Mouse (Mus musculus) ES-E14 (cell line): Measurements from ENCODE around the gene Tnrc6c. TPM values are rescaled to one million over a fixed set of nuclear protein-coding genes. Genes with fewer than 3 reads are reported as not detected.

ENCODE experiments used
- DNase-seq: peaks from one replicate; pipeline ENCODE4 v3.0.0-alpha.2; 2013; ENCODE audit warnings: low read depth, low spot score
- H3K27ac ChIP-seq: 2 replicates; pipeline ENCODE4 v1.5.1; 2012; ENCODE audit warnings: low read depth, mild to moderate bottlenecking, low read length, moderate library complexity, mixed read lengths; ENCODE audit not compliant: poor library complexity, insufficient read depth, severe bottlenecking
- H3K36me3 ChIP-seq: 2 replicates; pipeline ENCODE4 v1.6.1; 2012; ENCODE audit warnings: mild to moderate bottlenecking, low read length, moderate library complexity, mixed read lengths; ENCODE audit not compliant: control insufficient read depth, poor library complexity, insufficient read depth, severe bottlenecking
- H3K4me1 ChIP-seq, 2 experiments: fragments of 150-350 bp in 1 of 2; sonication (generic) in 1 of 2; 2 replicates each; pipeline ENCODE4 v1.6.1; 2012; ENCODE audit warnings: low read length in 2 of 2, mild to moderate bottlenecking in 1 of 2, mixed read lengths in 1 of 2; ENCODE audit not compliant: control insufficient read depth in 2 of 2, insufficient read depth in 2 of 2, poor library complexity in 1 of 2
- H3K4me3 ChIP-seq, 2 experiments: fragments of 150-350 bp in 1 of 2; sonication (generic) in 1 of 2; 2 replicates each; pipeline ENCODE4 v1.5.1; 2012; ENCODE audit warnings: low read length in 2 of 2, low read depth in 1 of 2, mild to moderate bottlenecking in 1 of 2, mixed read lengths in 1 of 2; ENCODE audit not compliant: insufficient read depth in 1 of 2, poor library complexity in 1 of 2, severe bottlenecking in 1 of 2
- H3K9ac ChIP-seq: 2 replicates; pipeline ENCODE4 v1.6.1; 2012; ENCODE audit warnings: low read depth, mild to moderate bottlenecking, low read length, mixed read lengths; ENCODE audit not compliant: poor library complexity, insufficient read depth, severe bottlenecking
- H3K9me3 ChIP-seq: fragments of 150-350 bp; sonication (generic); 2 replicates; pipeline ENCODE4 v1.6.1; 2012; ENCODE audit warnings: low read depth, mild to moderate bottlenecking, low read length; ENCODE audit not compliant: control insufficient read depth, insufficient read depth
- CHD2 ChIP-seq: IDR thresholded peaks from 2 replicates; pipeline ENCODE4 v1.6.1; 2014; ENCODE audit warnings: mild to moderate bottlenecking, low read depth, low read length, inconsistent platforms
- HCFC1 ChIP-seq: IDR thresholded peaks from 2 replicates; pipeline ENCODE4 v1.6.1; 2012; ENCODE audit warnings: low read length, inconsistent platforms, borderline replicate concordance; ENCODE audit not compliant: insufficient read depth
- MAFK ChIP-seq: IDR thresholded peaks from 2 replicates; pipeline ENCODE4 v1.6.1; 2014; ENCODE audit warnings: mild to moderate bottlenecking, low read depth, low read length, inconsistent platforms; ENCODE audit not compliant: insufficient read depth
- ZC3H11A ChIP-seq: IDR thresholded peaks from 2 replicates; pipeline ENCODE4 v1.6.1; 2012; ENCODE audit warnings: low read depth, mild to moderate bottlenecking, inconsistent platforms, low read length, borderline replicate concordance
- ZNF384 ChIP-seq: IDR thresholded peaks from 2 replicates; pipeline ENCODE4 v1.6.1; 2012; ENCODE audit warnings: low read depth, low read length, inconsistent platforms
- in situ Hi-C, 2 experiments: fragments of 600-800 bp; cut with MboI; formaldehyde crosslinking; loops; one replicate each; pipeline ENCODE4 v1.15.1; 2025; ENCODE audit warnings: low sequenced_read_pairs in 2 of 2, inconsistent platforms in 1 of 2; ENCODE audit not compliant: unreplicated experiment in 2 of 2
- total RNA-seq: library from RNA; depleted of rRNA; stranded (reverse); fragments of 300-350 nt; gene quantifications from 2 replicates; pipeline ENCODE4 v1.2.3, GENCODE M21; 2012

Tnrc6c gene
- total RNA-seq, 1 experiment, result 21.5 TPM

DNA sequence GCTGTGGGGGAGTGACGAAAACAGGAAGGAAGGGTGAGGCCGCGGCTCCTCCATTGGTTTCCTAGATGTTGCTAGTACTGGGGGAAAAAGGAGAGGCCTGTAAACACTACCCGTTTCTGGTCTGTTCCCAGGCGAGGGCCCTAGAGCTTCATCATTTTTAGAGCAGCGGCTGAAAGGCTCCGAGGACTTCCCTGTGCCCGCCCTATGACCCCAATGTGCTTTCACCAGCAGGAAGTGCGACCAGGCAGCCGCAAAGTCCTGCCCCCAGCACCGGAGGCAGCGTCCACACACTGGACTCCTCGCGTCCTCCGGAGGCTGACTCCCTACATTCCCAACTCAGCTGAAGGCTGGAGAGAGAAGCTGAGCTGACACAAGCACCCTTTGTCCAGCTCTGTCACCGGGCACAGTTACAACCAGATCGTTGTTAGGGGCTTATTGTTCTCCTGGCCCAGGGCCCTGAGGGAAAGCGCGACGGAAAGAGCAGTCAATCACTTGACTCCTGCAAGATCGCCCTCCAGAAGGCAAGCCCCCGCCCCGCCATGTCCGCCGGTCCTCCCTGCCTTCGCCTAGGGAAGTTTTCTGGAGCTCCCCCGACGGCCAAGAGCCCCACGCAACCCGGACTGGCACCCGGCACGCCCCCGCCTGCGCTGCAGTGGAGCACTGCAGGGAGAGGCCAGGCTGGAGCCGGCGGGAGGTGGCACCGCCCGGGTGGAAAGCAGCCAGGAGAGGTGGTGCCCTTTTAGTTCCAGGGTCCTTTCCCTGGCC is 125.5 kb downstream of the Tnrc6c start:
- Histone ChIP-seq H3K9ac (peak overlapping the region; percentile 74; the same call in 1 of the 2 replicates), H3K9me3 (no peaks in the 10 kb centered on the region), H3K4me1 (peaks cover 8 to 29% of the 10 kb centered on the region in 2 experiments; a peak in 3 of 4 replicates), H3K36me3 (peaks cover 22% of the 10 kb centered on the region), H3K4me3 (peak overlapping the region; percentile 73 to 78), H3K27ac (no peak overlapping the region)
- TF ChIP-seq CHD2, result no peak
- no peak for TF ChIP-seq ZC3H11A
- no peak for TF ChIP-seq HCFC1
- no peak for TF ChIP-seq MAFK
- TF ChIP-seq ZNF384, result no peak
- in situ Hi-C loops, result no loop called here
- DNase-seq, result no peak

DNA sequence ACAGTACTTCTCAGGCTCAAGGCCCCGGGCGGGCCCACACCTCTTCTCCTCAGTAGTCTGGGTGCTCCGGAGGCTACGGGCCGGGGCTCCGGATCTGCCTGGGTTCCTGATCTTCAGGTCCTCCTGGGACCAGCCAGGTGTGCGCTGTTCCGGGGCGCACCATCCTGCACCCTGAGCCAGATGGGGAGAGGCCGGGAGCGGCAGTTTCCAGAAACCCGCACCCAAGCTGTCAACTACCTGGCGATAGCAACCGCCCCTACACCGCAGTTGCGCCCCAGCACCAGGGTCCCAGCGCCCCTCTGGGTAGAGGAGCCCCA is 126.1 kb downstream of the Tnrc6c start:
- DNase-seq, result no peak
- Histone ChIP-seq H3K36me3 (peaks cover 18% of the 10 kb centered on the region), H3K4me3 (peak overlapping the region; percentile 73 to 78), H3K27ac (peak overlapping the region; percentile 24; the same call in 1 of the 2 replicates), H3K4me1 (peaks cover 8 to 29% of the 10 kb centered on the region in 2 experiments; a peak in 3 of 4 replicates), H3K9me3 (no peaks in the 10 kb centered on the region), H3K9ac (peak overlapping the region; percentile 74)
- in situ Hi-C loops, result no loop called here
- TF ChIP-seq CHD2 (no peak), ZNF384 (no peak), ZC3H11A (no peak), MAFK (no peak), HCFC1 (no peak)

DNA sequence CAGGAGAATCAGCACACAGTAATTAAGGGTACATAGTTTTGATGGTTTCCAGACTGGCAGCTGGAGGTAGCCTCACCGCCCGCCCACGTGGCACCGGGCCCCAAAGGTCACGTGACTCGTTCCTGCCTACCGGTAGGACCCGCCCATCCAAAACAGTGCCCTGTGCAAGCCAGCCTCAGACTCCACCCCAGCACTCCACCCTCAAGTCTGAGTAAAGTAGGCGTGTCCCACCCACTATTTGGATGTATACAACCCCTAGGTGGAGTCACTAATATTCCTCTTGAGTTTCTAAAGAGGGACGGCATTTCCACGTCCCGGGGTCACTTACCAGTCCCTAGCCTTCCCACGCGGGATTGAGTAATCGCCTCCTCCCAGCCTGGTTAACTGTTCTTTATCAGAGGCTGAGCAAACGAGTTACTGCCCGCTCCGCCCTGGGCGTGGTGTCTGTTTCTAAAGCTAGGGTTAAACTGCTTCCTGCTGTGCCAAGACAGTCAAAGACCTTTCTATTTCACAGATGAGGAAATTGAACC is 126.6 kb downstream of the Tnrc6c start:
- H3K9ac ChIP-seq, result peak overlapping the region; percentile 74
- TF ChIP-seq MAFK, result no peak
- TF ChIP-seq ZNF384, result no peak
- no peak for TF ChIP-seq HCFC1
- TF ChIP-seq ZC3H11A, result no peak
- TF ChIP-seq CHD2, result no peak
- peak overlapping the region; percentile 73 to 78 for H3K4me3 ChIP-seq
- H3K4me1 ChIP-seq, result peaks cover 8 to 29% of the 10 kb centered on the region in 2 experiments; a peak in 3 of 4 replicates
- DNase-seq, result peak; percentile 89
- H3K27ac ChIP-seq, result peak overlapping the region; percentile 69; the same call in 1 of the 2 replicates
- in situ Hi-C loops, result no loop called here
- H3K36me3 ChIP-seq, result peaks cover 14% of the 10 kb centered on the region
- H3K9me3 ChIP-seq, result no peaks in the 10 kb centered on the region

DNA sequence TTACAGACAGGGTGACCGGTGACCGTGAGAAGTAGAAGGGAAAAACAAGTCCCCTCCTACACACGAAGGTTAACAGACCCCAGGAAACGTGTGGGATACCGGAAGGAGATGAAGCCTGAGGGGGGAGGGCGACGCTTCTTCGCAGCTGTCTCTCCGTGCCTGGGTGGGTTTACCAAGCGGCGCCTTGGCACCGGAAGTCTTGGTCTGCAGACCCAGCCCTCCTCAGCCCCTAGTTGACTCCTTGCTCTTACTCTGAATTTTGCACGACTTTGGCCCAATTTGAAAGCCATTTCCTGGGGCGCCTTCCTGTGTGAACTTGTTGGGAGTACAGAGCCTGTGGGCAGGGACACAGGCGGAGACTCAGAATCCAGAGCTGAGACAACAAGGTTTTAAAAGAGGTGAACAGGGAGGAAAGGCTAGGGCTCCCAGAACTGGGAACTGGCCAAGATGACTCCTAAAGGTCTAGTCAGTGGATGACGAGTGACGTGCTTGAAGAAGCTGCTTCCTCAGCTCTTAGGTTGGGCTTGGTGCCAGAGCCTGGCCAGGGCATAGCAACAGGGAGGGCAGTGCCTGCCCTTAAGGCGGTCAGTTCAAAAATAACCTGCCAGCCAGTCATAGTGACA is 127.2 kb downstream of the Tnrc6c start:
- TF ChIP-seq MAFK (no peak), CHD2 (no peak), ZC3H11A (no peak), HCFC1 (no peak), ZNF384 (no peak)
- Histone ChIP-seq H3K36me3 (peaks cover 9% of the 10 kb centered on the region; the same call in 1 of the 2 replicates), H3K4me3 (peak overlapping the region; percentile 73 to 78), H3K4me1 (peaks cover 8 to 29% of the 10 kb centered on the region in 2 experiments; a peak in 3 of 4 replicates), H3K27ac (peak overlapping the region; percentile 69), H3K9ac (peak overlapping the region; percentile 49), H3K9me3 (no peaks in the 10 kb centered on the region)
- DNase-seq, result no peak
- in situ Hi-C loops, result no loop called here
